Mouse (Mus musculus): ENCODE measurements around the gene Dmkn. TPM values are rescaled to one million over a fixed set of nuclear protein-coding genes. Genes with fewer than 3 reads are reported as not detected.

Dmkn gene
- not detected in 2 replicates for polyA plus RNA-seq (2012; ENCODE audit: insufficient read depth, insufficient read length, low replicate concordance, missing spikeins)

- TF ChIP-seq POLR2A (IDR thresholded peaks at IDR 0.05; ENCODE audit: insufficient read depth, low read depth, low read length) (no peak), CTCF (IDR thresholded peaks at IDR 0.05; ENCODE audit: insufficient read depth, low read depth, low read length) (no peak)
- H3K27ac ChIP-seq (ENCODE audit: insufficient read depth, low read depth, low read length), result no peak within 1 kb of the TSS
- H3K4me1 ChIP-seq (ENCODE audit: control insufficient read depth, insufficient read depth, low read length), result peaks cover 2% of the 10 kb centered on the region; the same call in 1 of the 2 replicates
- WGBS, result 50% methylated on average over 5 of the region's 5 CpGs
- H3K4me3 ChIP-seq (ENCODE audit: insufficient read depth, low read depth, low read length), result no peak within 1 kb of the TSS
Observed at GRCm38 (mm10) chr7:30763456-30763855, at the start of gene Dmkn. Dmkn (plus strand) TSS chr7:30763756.

- 3% methylated on average over 43 of the region's 43 CpGs for WGBS
- TF ChIP-seq POLR2A (IDR thresholded peaks at IDR 0.05; ENCODE audit: insufficient read depth, low read depth, low read length) (no peak), CTCF (IDR thresholded peaks at IDR 0.05; ENCODE audit: insufficient read depth, low read depth, low read length) (no peak)
- Histone ChIP-seq H3K27ac (ENCODE audit: insufficient read depth, low read depth, low read length) (no peak overlapping the region), H3K4me3 (ENCODE audit: insufficient read depth, low read depth, low read length) (peak overlapping the region; percentile 20), H3K4me1 (ENCODE audit: control insufficient read depth, insufficient read depth, low read length) (peaks cover 12% of the 10 kb centered on the region)
Observed at GRCm38 (mm10) chr7:30717006-30717715, 46.4 kb upstream of the Dmkn start.

DNA sequence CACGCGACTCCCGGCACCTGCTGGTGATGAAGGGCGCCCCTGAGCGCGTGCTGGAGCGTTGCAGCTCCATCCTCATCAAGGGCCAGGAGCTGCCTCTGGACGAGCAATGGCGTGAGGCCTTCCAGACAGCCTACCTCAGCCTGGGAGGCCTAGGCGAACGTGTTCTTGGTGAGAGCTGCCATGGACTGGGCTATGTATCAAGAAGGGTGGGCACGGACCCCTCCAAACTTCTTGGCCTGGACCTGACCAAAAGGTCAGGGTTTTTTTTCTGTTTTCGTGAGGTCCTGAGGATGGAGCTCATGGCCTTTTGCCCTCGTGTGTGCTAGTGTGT is 45.9 kb upstream of the Dmkn start:
- peaks cover 12% of the 10 kb centered on the region for H3K4me1 ChIP-seq (ENCODE audit: control insufficient read depth, insufficient read depth, low read length)
- 15% methylated on average over 14 of the region's 14 CpGs for WGBS
- no peak overlapping the region for H3K27ac ChIP-seq (ENCODE audit: insufficient read depth, low read depth, low read length)
- H3K4me3 ChIP-seq (ENCODE audit: insufficient read depth, low read depth, low read length), result peak overlapping the region; percentile 20
- TF ChIP-seq POLR2A (IDR thresholded peaks at IDR 0.05; ENCODE audit: insufficient read depth, low read depth, low read length), result no peak
- TF ChIP-seq CTCF (IDR thresholded peaks at IDR 0.05; ENCODE audit: insufficient read depth, low read depth, low read length), result no peak

GRCm38 (mm10) chr7:30719669-30720068 is 43.9 kb upstream of the Dmkn start:
- H3K4me1 ChIP-seq (ENCODE audit: control insufficient read depth, insufficient read depth, low read length), result peaks cover 12% of the 10 kb centered on the region
- H3K27ac ChIP-seq (ENCODE audit: insufficient read depth, low read depth, low read length), result no peak overlapping the region
- no peak overlapping the region for H3K4me3 ChIP-seq (ENCODE audit: insufficient read depth, low read depth, low read length)
- TF ChIP-seq CTCF (IDR thresholded peaks at IDR 0.05; ENCODE audit: insufficient read depth, low read depth, low read length), result no peak
- TF ChIP-seq POLR2A (IDR thresholded peaks at IDR 0.05; ENCODE audit: insufficient read depth, low read depth, low read length), result no peak
- 98% methylated on average over 5 of the region's 5 CpGs for WGBS

- WGBS, result 71% methylated on average over 7 of the region's 7 CpGs
- TF ChIP-seq CTCF (IDR thresholded peaks at IDR 0.05; ENCODE audit: insufficient read depth, low read depth, low read length) (no peak), POLR2A (IDR thresholded peaks at IDR 0.05; ENCODE audit: insufficient read depth, low read depth, low read length) (no peak)
- Histone ChIP-seq H3K4me1 (ENCODE audit: control insufficient read depth, insufficient read depth, low read length) (peaks cover 12% of the 10 kb centered on the region), H3K4me3 (ENCODE audit: insufficient read depth, low read depth, low read length) (no peak overlapping the region), H3K27ac (ENCODE audit: insufficient read depth, low read depth, low read length) (no peak overlapping the region)
Observed at GRCm38 (mm10) chr7:30721286-30721685, 42.3 kb upstream of the Dmkn start.

DNA sequence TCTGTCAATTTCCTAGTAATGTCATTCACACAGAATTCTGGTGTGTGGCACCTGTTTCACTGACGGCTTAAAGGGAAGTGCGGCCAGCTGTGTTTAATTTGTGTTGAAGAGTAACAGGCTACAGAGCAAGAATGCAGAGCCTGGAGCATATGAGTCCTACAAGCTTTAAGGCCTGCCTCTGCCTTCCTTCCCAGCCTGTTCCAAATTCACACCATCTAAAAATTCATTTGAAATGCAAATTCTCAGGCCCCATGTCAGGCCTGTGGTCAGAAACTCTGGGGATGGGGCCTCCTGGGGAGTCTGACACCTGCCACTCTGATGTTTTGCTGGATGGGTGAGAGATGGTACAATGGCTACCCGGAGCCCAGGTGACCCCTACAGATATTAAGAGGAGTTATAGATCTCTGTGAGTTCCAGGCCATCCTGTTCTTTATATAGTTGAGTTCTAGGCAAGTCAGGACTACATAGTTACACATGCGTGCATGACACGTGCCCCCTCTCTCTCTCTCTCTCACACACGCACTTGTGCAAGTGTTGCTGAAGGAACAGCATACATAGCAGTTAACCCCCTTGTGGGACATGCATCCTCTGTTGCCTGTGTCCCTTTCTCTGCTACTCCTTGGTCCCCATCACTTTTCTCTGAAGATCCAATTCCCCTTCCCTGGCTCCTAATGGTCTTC is 40.1 kb upstream of the Dmkn start:
- H3K27ac ChIP-seq (ENCODE audit: insufficient read depth, low read depth, low read length), result no peak overlapping the region
- 74% methylated on average over 6 of the region's 6 CpGs for WGBS
- peaks cover 8% of the 10 kb centered on the region for H3K4me1 ChIP-seq (ENCODE audit: control insufficient read depth, insufficient read depth, low read length)
- no peak overlapping the region for H3K4me3 ChIP-seq (ENCODE audit: insufficient read depth, low read depth, low read length)
- TF ChIP-seq CTCF (IDR thresholded peaks at IDR 0.05; ENCODE audit: insufficient read depth, low read depth, low read length), result no peak
- no peak for TF ChIP-seq POLR2A (IDR thresholded peaks at IDR 0.05; ENCODE audit: insufficient read depth, low read depth, low read length)

DNA sequence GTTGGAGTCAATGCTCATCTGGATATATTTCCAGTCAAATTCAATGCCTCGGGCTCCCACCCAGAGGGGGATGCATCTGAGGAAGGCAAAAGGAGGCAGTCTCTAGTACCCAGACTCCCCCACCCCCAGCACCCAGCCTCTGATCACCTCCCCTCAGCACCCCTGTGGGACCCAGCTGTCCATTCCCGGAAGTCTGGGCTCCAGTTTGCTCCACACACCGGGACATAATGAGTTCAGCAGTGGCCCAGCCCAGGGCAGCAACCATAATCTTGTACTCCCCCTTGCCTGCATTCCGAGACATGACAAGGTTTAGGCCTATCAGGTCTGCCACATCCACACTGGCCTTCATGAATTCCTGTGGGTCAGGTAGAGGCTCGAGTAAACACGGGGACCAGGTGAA is 35.3 kb upstream of the Dmkn start:
- WGBS, result 84% methylated on average over 6 of the region's 6 CpGs
- no peak for TF ChIP-seq POLR2A (IDR thresholded peaks at IDR 0.05; ENCODE audit: insufficient read depth, low read depth, low read length)
- no peak for TF ChIP-seq CTCF (IDR thresholded peaks at IDR 0.05; ENCODE audit: insufficient read depth, low read depth, low read length)

DNA sequence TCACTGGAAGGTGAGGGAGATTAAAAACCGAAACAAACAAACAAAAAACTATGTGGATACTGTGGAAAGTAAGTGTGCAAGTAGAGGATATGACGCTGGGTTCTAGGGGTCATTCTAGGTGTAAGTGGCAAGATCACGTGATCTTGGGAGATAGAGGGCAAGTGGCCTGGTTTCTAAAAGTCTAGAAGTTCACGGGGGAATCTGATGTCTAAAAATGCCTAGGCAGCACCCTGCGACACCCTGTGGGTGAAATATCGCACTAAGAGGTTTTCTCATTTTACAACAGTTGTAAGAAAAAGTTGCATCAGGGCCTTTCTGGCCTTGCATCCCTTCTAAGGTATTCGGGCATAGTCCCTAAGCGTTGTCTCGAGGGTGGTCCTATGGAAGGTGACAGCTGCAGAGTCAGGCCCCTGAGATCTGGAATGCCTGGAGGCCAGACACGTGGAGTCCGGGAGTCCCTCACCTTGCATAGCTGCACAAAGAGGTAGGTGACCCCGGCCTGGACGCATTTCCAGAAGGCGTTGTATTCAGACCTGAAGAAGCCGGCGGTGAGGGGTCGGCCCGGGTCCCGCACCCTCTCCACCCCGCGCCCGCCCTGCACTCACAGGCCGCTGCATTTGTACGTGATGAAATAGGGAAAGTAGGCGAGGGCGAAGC is 34.7 kb upstream of the Dmkn start:
- no peak for TF ChIP-seq CTCF (IDR thresholded peaks at IDR 0.05; ENCODE audit: insufficient read depth, low read depth, low read length)
- TF ChIP-seq POLR2A (IDR thresholded peaks at IDR 0.05; ENCODE audit: insufficient read depth, low read depth, low read length), result no peak
- Histone ChIP-seq H3K4me1 (ENCODE audit: control insufficient read depth, insufficient read depth, low read length) (peaks cover 17% of the 10 kb centered on the region), H3K27ac (ENCODE audit: insufficient read depth, low read depth, low read length) (peak overlapping the region; percentile 29; the same call in 1 of the 2 replicates), H3K4me3 (ENCODE audit: insufficient read depth, low read depth, low read length) (peak overlapping the region; percentile 74)
- 5% methylated on average over 26 of the region's 26 CpGs for WGBS

More for the DNA sequence above, 35.3 kb upstream of the Dmkn start:
- Histone ChIP-seq H3K27ac (ENCODE audit: insufficient read depth, low read depth, low read length) (no peak overlapping the region), H3K4me1 (ENCODE audit: control insufficient read depth, insufficient read depth, low read length) (peaks cover 17% of the 10 kb centered on the region), H3K4me3 (ENCODE audit: insufficient read depth, low read depth, low read length) (peak overlapping the region; percentile 19; the same call in 1 of the 2 replicates)

All from olfactory bulb, adult 2 months (tissue).